Mouse (Mus musculus) CH12.LX (cell line): ENCODE measurements around the gene Tedc1. TPM values are rescaled to one million over a fixed set of nuclear protein-coding genes. Genes with fewer than 3 reads are reported as not detected.

ENCODE experiments used
- DNase-seq: peaks from one replicate; pipeline ENCODE4 v3.0.0-alpha.2; 2013; ENCODE audit errors: extremely low read depth
- H3K27ac ChIP-seq: 2 replicates; pipeline ENCODE4 v1.5.1; 2012; ENCODE audit warnings: low read depth, mild to moderate bottlenecking, control low read depth, moderate library complexity; ENCODE audit not compliant: insufficient read depth
- H3K27me3 ChIP-seq: replicated peaks from 2 replicates; pipeline ENCODE3; 2012; ENCODE audit warnings: inconsistent platforms
- H3K36me3 ChIP-seq, 2 experiments: replicated peaks in 1 of 2; 2 replicates each; pipeline versions ENCODE3 to v1.6.1; 2012; ENCODE audit warnings: inconsistent platforms in 1 of 2, low read length in 1 of 2, mild to moderate bottlenecking in 1 of 2, mixed read lengths in 1 of 2, moderate library complexity in 1 of 2; ENCODE audit not compliant: control insufficient read depth in 1 of 2, insufficient read depth in 1 of 2
- H3K4me1 ChIP-seq, 2 experiments: 2 replicates each; pipeline ENCODE4 v1.6.1; 2012; ENCODE audit warnings: inconsistent platforms in 1 of 2, moderate library complexity in 1 of 2; ENCODE audit not compliant: insufficient read depth in 2 of 2, control insufficient read depth in 1 of 2
- H3K4me2 ChIP-seq: 2 replicates; pipeline ENCODE4 v1.6.1; 2012; ENCODE audit warnings: low read depth, mild to moderate bottlenecking, control low read depth; ENCODE audit not compliant: poor library complexity, insufficient read depth, severe bottlenecking
- H3K4me3 ChIP-seq, 3 experiments: fragments of 150-350 bp in 1 of 3; sonication (generic) in 1 of 3; replicated peaks in 1 of 3; 2 replicates each; pipeline versions ENCODE3 to v1.5.1; 2011 to 2012; ENCODE audit warnings: low read depth in 2 of 3, low read length in 2 of 3, mild to moderate bottlenecking in 2 of 3, moderate library complexity in 2 of 3, control low read depth in 1 of 3, improper control_type of control experiment in 1 of 3, inconsistent platforms in 1 of 3, mixed read lengths in 1 of 3; ENCODE audit not compliant: poor library complexity in 1 of 3
- H3K79me2 ChIP-seq: replicated peaks from 2 replicates; pipeline ENCODE4 v1.6.1; 2012; ENCODE audit warnings: mild to moderate bottlenecking, moderate library complexity; ENCODE audit not compliant: control insufficient read depth, poor library complexity, insufficient read depth, severe bottlenecking; ENCODE audit errors: extremely low read depth
- H3K9ac ChIP-seq: 2 replicates; pipeline ENCODE4 v1.6.1; 2012; ENCODE audit warnings: low read depth, mild to moderate bottlenecking, control low read depth, moderate library complexity; ENCODE audit not compliant: insufficient read depth
- H3K9me3 ChIP-seq: replicated peaks from 2 replicates; pipeline ENCODE3; 2012; ENCODE audit warnings: low read length, inconsistent platforms, mixed read lengths
- CHD1 ChIP-seq: IDR thresholded peaks from 2 replicates; pipeline ENCODE4 v1.6.1; 2012; ENCODE audit warnings: low read depth, low read length, improper control_type of control experiment, inconsistent platforms
- CHD2 ChIP-seq: IDR thresholded peaks from 2 replicates; pipeline ENCODE4 v1.6.1; 2011; ENCODE audit warnings: low read length, improper control_type of control experiment
- HCFC1 ChIP-seq: IDR thresholded peaks from 2 replicates; pipeline ENCODE4 v1.6.1; 2012; ENCODE audit warnings: low read depth, mild to moderate bottlenecking, inconsistent platforms, low read length, improper control_type of control experiment
- IRF4 ChIP-seq: IDR thresholded peaks from 2 replicates; pipeline ENCODE4 v1.6.1; 2014; ENCODE audit warnings: low read depth, mild to moderate bottlenecking, inconsistent platforms, low read length, improper control_type of control experiment
- MAFK ChIP-seq: IDR thresholded peaks from 2 replicates; pipeline ENCODE4 v1.6.1; 2011; ENCODE audit warnings: low read length, improper control_type of control experiment; ENCODE audit not compliant: insufficient replicate concordance
- MAX ChIP-seq: IDR thresholded peaks from 2 replicates; pipeline ENCODE4 v1.6.1; 2011; ENCODE audit warnings: low read length, improper control_type of control experiment
- MAZ ChIP-seq: IDR thresholded peaks from 2 replicates; pipeline ENCODE4 v1.6.1; 2012; ENCODE audit warnings: low read depth, mild to moderate bottlenecking, inconsistent platforms, low read length, improper control_type of control experiment, moderate library complexity
- MXI1 ChIP-seq: IDR thresholded peaks from 2 replicates; pipeline ENCODE4 v1.6.1; 2011; ENCODE audit warnings: mild to moderate bottlenecking, low read depth, low read length, improper control_type of control experiment
- NELFE ChIP-seq: IDR thresholded peaks from 2 replicates; pipeline ENCODE4 v1.6.1; 2011; ENCODE audit warnings: low read depth, low read length, improper control_type of control experiment
- PAX5 ChIP-seq: IDR thresholded peaks from 2 replicates; pipeline ENCODE4 v1.6.1; 2012; ENCODE audit warnings: low read length, inconsistent platforms, mixed read lengths
- POLR2A ChIP-seq: IDR thresholded peaks from 2 replicates; pipeline ENCODE4 v1.6.1; 2011; ENCODE audit warnings: low read depth, mild to moderate bottlenecking, improper control_type of control experiment, low read length
- SIN3A ChIP-seq: IDR thresholded peaks from 2 replicates; pipeline ENCODE4 v1.6.1; 2012; ENCODE audit warnings: low read length, improper control_type of control experiment, inconsistent platforms
- SMC3 ChIP-seq: IDR thresholded peaks from 2 replicates; pipeline ENCODE4 v1.6.1; 2011; ENCODE audit warnings: low read depth, low read length, improper control_type of control experiment
- UBTF ChIP-seq: IDR thresholded peaks from 2 replicates; pipeline ENCODE4 v1.6.1; 2012; ENCODE audit warnings: low read depth, mild to moderate bottlenecking, inconsistent platforms, low read length, improper control_type of control experiment, moderate library complexity
- ZC3H11A ChIP-seq: IDR thresholded peaks from 2 replicates; pipeline ENCODE4 v1.6.1; 2012; ENCODE audit warnings: low read depth, mild to moderate bottlenecking, inconsistent platforms, low read length, improper control_type of control experiment
- dilution Hi-C: fragments of 300-500 bp; cut with MboI; formaldehyde crosslinking; loops from 2 replicates; pipeline ENCODE4 v1.14.3; 2020; ENCODE audit warnings: low sequenced_read_pairs; ENCODE audit not compliant: extremely low pct_unique_long_range_greater_than_20kb, extremely low pct_ligation_motif_present
- in situ Hi-C: fragments of 300-500 bp; cut with MboI; formaldehyde crosslinking; loops from 3 replicates; pipeline ENCODE4 v1.14.3; 2019; ENCODE audit warnings: low sequenced_read_pairs, low pct_ligation_motif_present, low pct_unique_long_range_greater_than_20kb, mixed read lengths
- polyA plus RNA-seq: library from polyadenylated mRNA; unstranded; fragments of >175 nt; gene quantifications from 2 replicates; pipeline ENCODE4 v1.2.1, GENCODE M21; 2012; ENCODE audit warnings: low read depth; ENCODE audit not compliant: insufficient read length
- total RNA-seq, 2 experiments: library from RNA; depleted of rRNA; stranded (reverse); fragments of 300-350 nt in 1 of 2; fragments of >200 nt in 1 of 2; gene quantifications; 2 replicates each; pipeline ENCODE4 v1.2.3; 2012 to 2014

Gene Tedc1
- total and polyA plus RNA-seq, 3 experiments = 6.4 to 14.0 (median 9.0) TPM

DNA sequence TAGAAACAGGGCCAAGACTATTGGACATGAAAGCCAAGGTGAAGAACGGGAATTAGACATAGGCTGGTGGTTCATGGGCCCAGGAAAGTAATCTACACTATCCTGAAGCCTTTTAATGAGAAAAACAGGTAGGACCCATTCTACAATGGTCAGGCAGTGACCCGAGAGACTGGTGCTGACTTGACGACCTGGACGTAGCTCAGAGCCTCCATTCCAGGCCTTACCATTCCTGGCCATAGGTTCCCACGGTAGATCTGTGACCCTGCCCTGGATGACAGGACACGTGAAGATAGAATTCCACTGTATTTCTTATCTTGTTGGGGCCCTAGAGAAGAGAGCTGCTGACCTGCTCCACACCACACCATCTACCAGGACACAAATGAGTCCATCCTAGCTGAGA lies 17.9 kb upstream of the Tedc1 start:
- TF ChIP-seq UBTF (no peak), CHD2 (no peak), MAX (no peak), POLR2A (no peak), SMC3 (no peak), CHD1 (no peak), IRF4 (no peak), SIN3A (no peak)
- no peak for DNase-seq
- Histone ChIP-seq H3K9me3 (peaks cover 23% of the 10 kb centered on the region), H3K36me3 (peaks cover 49 to 74% of the 10 kb centered on the region in 2 experiments), H3K4me1 (peaks cover 0 to 7% of the 10 kb centered on the region in 2 experiments; a peak in 1 of 4 replicates), H3K9ac (no peak overlapping the region), H3K27me3 (no peaks in the 10 kb centered on the region), H3K4me3 (no peak overlapping the region), H3K79me2 (no peaks in the 10 kb centered on the region), H3K27ac (no peak overlapping the region), H3K4me2 (no peak overlapping the region)
- in situ Hi-C loops (no loop called here), dilution Hi-C loops (no loop called here)

- dilution Hi-C loops (no loop called here), in situ Hi-C loops (no loop called here)
- Histone ChIP-seq H3K79me2 (no peaks in the 10 kb centered on the region), H3K4me1 (peaks cover 0 to 7% of the 10 kb centered on the region in 2 experiments; a peak in 1 of 4 replicates), H3K9me3 (peaks cover 23% of the 10 kb centered on the region), H3K36me3 (peaks cover 40 to 66% of the 10 kb centered on the region in 2 experiments), H3K4me3 (no peak overlapping the region), H3K4me2 (peak overlapping the region; percentile 65), H3K27ac (no peak overlapping the region), H3K27me3 (no peaks in the 10 kb centered on the region), H3K9ac (no peak overlapping the region)
- TF ChIP-seq MAFK = no peak
- no peak for TF ChIP-seq MXI1
- TF ChIP-seq SIN3A = no peak
- TF ChIP-seq ZC3H11A = no peak
- TF ChIP-seq PAX5 = no peak
- no peak for TF ChIP-seq HCFC1
- no peak for TF ChIP-seq MAZ
- TF ChIP-seq NELFE = no peak
- no peak for TF ChIP-seq CHD2
- no peak for DNase-seq
Observed at GRCm38 (mm10) chr12:113138901-113139864, 17.0 kb upstream of the Tedc1 start.
